Mouse (Mus musculus) neural tube, embryonic 14.5 days (tissue): Measurements from ENCODE around the gene Haspin. TPM values are rescaled to one million over a fixed set of nuclear protein-coding genes. Genes with fewer than 3 reads are reported as not detected.
"Not testable (repeated sequence)": the region's sequence is repeated elsewhere in the genome, so short reads cannot be mapped to it uniquely, and the experiment has no call there.

Experiments
- ATAC-seq: fragments of 200-750 bp; cut with Nextera tagmentation; 2 replicates; pipeline ENCODE4 v1.8.0; 2017; ENCODE audit warnings: low read depth, mild to moderate bottlenecking, moderate TSS enrichment, moderate library complexity
- H3K27ac ChIP-seq: fragments of 300-500 bp; sonication (generic); 2 replicates; pipeline ENCODE4 v1.5.1; 2014; ENCODE audit warnings: low read depth, mild to moderate bottlenecking, control low read depth, low read length, moderate library complexity, mixed read lengths
- H3K27me3 ChIP-seq: fragments of 300-500 bp; sonication (generic); 2 replicates; pipeline ENCODE4 v1.6.1; 2014; ENCODE audit warnings: low read length; ENCODE audit not compliant: control insufficient read depth, insufficient read depth
- H3K36me3 ChIP-seq: fragments of 300-500 bp; sonication (generic); 2 replicates; pipeline ENCODE4 v1.6.1; 2014; ENCODE audit warnings: low read length, mixed read lengths; ENCODE audit not compliant: control insufficient read depth, insufficient read depth
- H3K4me1 ChIP-seq: fragments of 300-500 bp; sonication (generic); 2 replicates; pipeline ENCODE4 v1.6.1; 2014; ENCODE audit warnings: low read length; ENCODE audit not compliant: control insufficient read depth, insufficient read depth
- H3K4me2 ChIP-seq: fragments of 300-500 bp; sonication (generic); 2 replicates; pipeline ENCODE4 v1.6.1; 2014; ENCODE audit warnings: mild to moderate bottlenecking, low read depth, low read length, control low read depth
- H3K4me3 ChIP-seq: fragments of 300-500 bp; sonication (generic); 2 replicates; pipeline ENCODE4 v1.5.1; 2014; ENCODE audit warnings: low read depth, low read length, control low read depth, mixed read lengths
- H3K9ac ChIP-seq: fragments of 300-500 bp; sonication (generic); replicated peaks from 2 replicates; pipeline ENCODE4 v1.6.1; 2014; ENCODE audit warnings: low read depth, mild to moderate bottlenecking, control low read depth, low read length, mixed read lengths
- H3K9me3 ChIP-seq: fragments of 300-500 bp; sonication (generic); 2 replicates; pipeline ENCODE4 v1.6.1; 2016; ENCODE audit warnings: low read length; ENCODE audit not compliant: control insufficient read depth
- WGBS: fragments of 180-500 bp; shearing (Covaris S2); extraction: QIAGEN DNeasy Blood & Tissue Kit; methylation state at CpG from one replicate; pipeline ENCODE4 v1.1.7; 2014; 5-methylcytosine and 5-hydroxymethylcytosine counted together
- polyA plus RNA-seq: library from polyadenylated mRNA; unstranded; fragments of >200 nt; fragmentation: Nextera tagmentation; extraction: Ambion mirVana; gene quantifications from 2 replicates; pipeline ENCODE4 v1.2.1, GENCODE M21; 2014

Haspin gene
- polyA plus RNA-seq, 1 experiment from 2014 or later, result 1.4 TPM

GRCm38 (mm10) chr11:73126495-73126894 is 11.6 kb downstream of the Haspin start:
- no peak overlapping the region for H3K4me3 ChIP-seq
- H3K27ac ChIP-seq, result no peak overlapping the region
- H3K9ac ChIP-seq, result no peak overlapping the region
- H3K4me2 ChIP-seq, result no peak overlapping the region
- no peaks in the 10 kb centered on the region for H3K4me1 ChIP-seq
- 96% methylated on average over 6 of the region's 6 CpGs for WGBS
- H3K36me3 ChIP-seq, result no peaks in the 10 kb centered on the region
- no peaks in the 10 kb centered on the region for H3K9me3 ChIP-seq
- no peaks in the 10 kb centered on the region for H3K27me3 ChIP-seq
- no peak for ATAC-seq

- Histone ChIP-seq H3K36me3 (no peaks in the 10 kb centered on the region), H3K27ac (no peak overlapping the region), H3K4me1 (no peaks in the 10 kb centered on the region), H3K9me3 (no peaks in the 10 kb centered on the region), H3K27me3 (no peaks in the 10 kb centered on the region), H3K4me3 (no peak overlapping the region), H3K9ac (no peak overlapping the region), H3K4me2 (no peak overlapping the region)
- WGBS, result 79% methylated on average over 6 of the region's 6 CpGs
- ATAC-seq, result no peak
Measured at GRCm38 (mm10) chr11:73111414-73111813, 26.7 kb downstream of the Haspin start.

- no peak overlapping the region for H3K4me2 ChIP-seq
- H3K27ac ChIP-seq, result no peak overlapping the region
- H3K9ac ChIP-seq, result no peak overlapping the region
- no peaks in the 10 kb centered on the region for H3K27me3 ChIP-seq
- no peak for ATAC-seq
- H3K36me3 ChIP-seq, result no peaks in the 10 kb centered on the region
- 86% methylated on average over 3 of the region's 3 CpGs for WGBS
- H3K4me1 ChIP-seq, result no peaks in the 10 kb centered on the region
- H3K4me3 ChIP-seq, result no peak overlapping the region
- no peaks in the 10 kb centered on the region for H3K9me3 ChIP-seq
Measured at GRCm38 (mm10) chr11:73109941-73110340, 28.2 kb downstream of the Haspin start.

DNA sequence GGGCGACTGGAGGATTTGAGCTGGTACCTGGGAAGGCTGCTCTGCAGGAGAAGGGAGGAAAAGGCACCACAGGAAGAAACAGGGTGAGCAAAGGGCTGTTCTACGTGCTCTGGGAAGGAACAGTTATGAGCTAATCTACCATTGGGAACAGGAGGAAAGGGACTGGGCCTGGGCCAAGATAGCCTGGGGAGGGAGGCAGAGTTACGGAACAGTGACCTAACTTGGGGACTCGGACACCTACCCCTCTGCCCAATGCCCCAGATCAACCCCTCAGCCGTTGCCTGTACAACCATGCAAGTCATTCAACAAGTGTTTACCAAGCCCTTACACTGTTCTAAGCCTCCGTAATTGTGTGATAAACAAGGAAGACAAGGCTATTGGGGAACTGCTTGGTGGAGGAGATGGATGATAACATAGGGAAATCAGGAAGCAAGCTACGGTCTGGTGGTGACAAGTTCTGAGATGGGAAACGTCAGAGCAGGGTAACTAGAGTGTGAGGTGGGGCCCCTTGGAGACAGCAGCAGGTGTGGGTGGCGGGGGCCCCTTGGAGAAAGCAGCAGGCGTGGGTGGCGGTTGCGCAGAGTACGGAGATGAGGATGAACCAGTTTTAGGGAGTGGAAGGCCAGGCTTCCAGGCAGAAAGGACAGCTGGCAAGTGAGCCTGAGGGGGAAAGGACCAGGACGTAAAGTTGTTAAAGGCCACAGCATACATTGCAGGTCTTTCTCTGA is 29.0 kb downstream of the Haspin start:
- WGBS, result 83% methylated on average over 14 of the region's 14 CpGs
- H3K27me3 ChIP-seq, result no peaks in the 10 kb centered on the region
- no peaks in the 10 kb centered on the region for H3K4me1 ChIP-seq
- no peaks in the 10 kb centered on the region for H3K9me3 ChIP-seq
- no peak overlapping the region for H3K9ac ChIP-seq
- ATAC-seq, result no peak
- H3K27ac ChIP-seq, result no peak overlapping the region
- no peak overlapping the region for H3K4me2 ChIP-seq
- no peak overlapping the region for H3K4me3 ChIP-seq
- no peaks in the 10 kb centered on the region for H3K36me3 ChIP-seq

- Histone ChIP-seq H3K27ac (no peak overlapping the region), H3K4me3 (no peak overlapping the region), H3K4me1 (no peaks in the 10 kb centered on the region), H3K4me2 (no peak overlapping the region), H3K9ac (no peak overlapping the region), H3K9me3 (no peaks in the 10 kb centered on the region), H3K27me3 (no peaks in the 10 kb centered on the region), H3K36me3 (no peaks in the 10 kb centered on the region)
- 78% methylated on average over 5 of the region's 5 CpGs for WGBS
- ATAC-seq, result no peak
Measured at GRCm38 (mm10) chr11:73108195-73108897, 29.7 kb downstream of the Haspin start.

DNA sequence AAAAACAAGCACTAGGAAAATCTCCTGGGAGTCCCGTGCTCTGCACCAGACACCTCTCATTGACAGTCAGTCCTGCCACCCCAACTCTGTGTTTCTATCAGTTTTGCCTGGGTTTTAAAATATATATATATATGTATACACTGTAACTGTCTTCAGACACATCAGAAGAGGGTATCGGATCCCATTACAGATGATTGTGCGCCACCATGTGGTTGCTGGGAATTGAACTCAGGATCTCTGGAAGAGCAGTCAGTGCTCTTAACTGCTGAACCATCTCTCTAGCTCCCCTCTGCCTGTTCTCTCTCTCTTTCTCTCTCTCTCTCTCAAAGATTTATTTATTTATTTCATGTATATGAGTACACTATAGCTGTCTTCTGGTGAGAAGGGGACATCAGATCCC is 30.7 kb downstream of the Haspin start:
- not testable (repeated sequence) for H3K27ac ChIP-seq, H3K9ac ChIP-seq, H3K36me3 ChIP-seq, H3K27me3 ChIP-seq, H3K4me1 ChIP-seq, H3K4me2 ChIP-seq, H3K9me3 ChIP-seq, ATAC-seq, H3K4me3 ChIP-seq
- WGBS, result 54% methylated on average over 3 of the region's 3 CpGs

DNA sequence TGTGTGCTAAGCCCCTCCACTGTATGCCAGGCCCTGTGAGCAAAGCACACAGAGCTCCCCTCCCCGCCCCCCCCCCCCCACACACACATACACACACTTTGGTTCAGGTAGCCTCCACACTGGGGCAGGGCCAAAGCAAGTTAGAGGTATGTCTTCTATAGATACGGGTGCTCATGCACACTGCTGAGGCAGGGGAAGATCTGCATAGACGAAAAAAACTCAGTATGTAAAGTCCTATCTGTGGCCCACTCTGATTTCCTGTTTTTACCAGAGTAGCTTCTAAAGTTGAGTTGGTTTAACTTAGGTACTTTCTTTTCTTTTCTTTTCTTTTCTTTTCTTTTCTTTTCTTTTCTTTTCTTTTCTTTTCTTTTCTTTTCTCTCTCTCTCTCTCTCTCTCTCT is 32.8 kb downstream of the Haspin start:
- no peak overlapping the region for H3K4me3 ChIP-seq
- H3K36me3 ChIP-seq, result no peaks in the 10 kb centered on the region
- no peaks in the 10 kb centered on the region for H3K9me3 ChIP-seq
- 54% methylated on average over 3 of the region's 3 CpGs for WGBS
- H3K4me1 ChIP-seq, result no peaks in the 10 kb centered on the region
- no peak overlapping the region for H3K9ac ChIP-seq
- no peak overlapping the region for H3K4me2 ChIP-seq
- no peak overlapping the region for H3K27ac ChIP-seq
- H3K27me3 ChIP-seq, result no peaks in the 10 kb centered on the region
- no peak for ATAC-seq

DNA sequence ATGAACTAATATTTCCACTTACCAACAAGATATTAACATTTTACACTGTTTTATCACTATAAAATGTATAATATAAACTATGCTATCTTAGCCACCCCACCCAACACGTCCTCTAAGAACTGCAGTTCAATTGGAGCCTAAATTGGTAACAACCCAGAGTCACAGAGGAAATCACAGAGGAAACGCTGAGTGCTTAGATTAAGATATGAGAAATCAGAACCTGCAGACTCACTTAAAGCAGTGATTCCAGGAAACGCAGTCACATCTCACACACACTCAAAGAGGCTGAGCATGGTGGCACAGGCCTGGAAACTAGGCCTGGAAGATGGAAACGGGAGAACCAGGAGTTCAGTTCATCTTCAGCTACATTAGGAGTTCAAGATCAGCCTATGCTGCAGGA is 36.8 kb downstream of the Haspin start:
- no peaks in the 10 kb centered on the region for H3K4me1 ChIP-seq
- H3K4me3 ChIP-seq, result no peak overlapping the region
- ATAC-seq, result no peak
- H3K27ac ChIP-seq, result no peak overlapping the region
- 90% methylated on average over 4 of the region's 4 CpGs for WGBS
- no peaks in the 10 kb centered on the region for H3K9me3 ChIP-seq
- H3K9ac ChIP-seq, result no peak overlapping the region
- no peaks in the 10 kb centered on the region for H3K27me3 ChIP-seq
- no peak overlapping the region for H3K4me2 ChIP-seq
- no peaks in the 10 kb centered on the region for H3K36me3 ChIP-seq

GRCm38 (mm10) chr11:73099976-73100750 is 37.9 kb downstream of the Haspin start:
- H3K27ac ChIP-seq, result no peak overlapping the region
- no peaks in the 10 kb centered on the region for H3K27me3 ChIP-seq
- no peak overlapping the region for H3K4me3 ChIP-seq
- no peak for ATAC-seq
- no peaks in the 10 kb centered on the region for H3K4me1 ChIP-seq
- no peak overlapping the region for H3K9ac ChIP-seq
- WGBS, result 66% methylated on average over 14 of the region's 14 CpGs
- H3K9me3 ChIP-seq, result no peaks in the 10 kb centered on the region
- H3K4me2 ChIP-seq, result no peak overlapping the region
- no peaks in the 10 kb centered on the region for H3K36me3 ChIP-seq
